Mouse (Mus musculus) liver, embryonic 14.5 days (tissue): ENCODE measurements at regions not wholly inside any gene's neighbourhood (a gene's known extent, or its start where the extent isn't known, plus 50 kb on each side); places are given as distances from the start of the nearest gene placed in this dataset.

ENCODE experiments used
- CTCF ChIP-seq: IDR thresholded peaks from 2 replicates; pipeline ENCODE4 v1.5.1; 2016; ENCODE audit warnings: antibody characterized with exemption, low read depth, control low read depth
- EP300 ChIP-seq: IDR thresholded peaks from 2 replicates; pipeline ENCODE4 v1.6.1; 2016; ENCODE audit warnings: antibody characterized with exemption, low read depth

- no peak for TF ChIP-seq EP300
- TF ChIP-seq CTCF: no peak
These were observed 551.0 kb upstream of the Tmpo start for GRCm38 (mm10) chr10:91732007-91732589.
